ENCODE assay signal across 9 mouse cellular contexts in the genomic region with DNA sequence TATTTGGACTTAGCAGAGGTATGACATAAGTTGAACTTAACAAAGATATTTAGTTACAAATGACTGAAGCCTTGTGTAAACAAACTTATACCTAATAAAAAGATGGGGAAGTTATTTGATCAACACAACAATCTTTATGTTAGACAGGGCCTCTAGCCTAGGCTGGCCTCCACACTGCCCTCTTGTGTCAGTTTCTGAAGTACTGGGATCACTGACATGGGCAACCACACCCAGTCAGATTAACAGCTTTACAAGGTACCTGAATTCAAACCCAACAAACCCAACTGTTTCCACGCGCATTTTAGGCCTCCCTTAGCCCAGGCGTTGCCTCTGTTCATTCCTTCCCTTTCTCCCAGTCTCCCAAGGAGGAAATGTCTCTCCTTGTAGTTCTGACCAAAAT. TPM values are rescaled to one million over a fixed set of nuclear protein-coding genes. Genes with fewer than 3 reads are reported as not detected.
DNase-seq lines count a peak whose midpoint lies in the region; ATAC-seq and TF ChIP-seq lines count a peak whose summit lies in the region.
"Had no signal": no experiment of that assay in that cellular context is flagged by ENCODE, and none has a peak within 500 bp of the region (broad histone marks: within the 10 kb centered on the region; RNA-seq: fewer than 3 reads in every experiment).

No protein-coding gene starts in this region.

- TF ChIP-seq CTCF in layer of hippocampus, adult 2 months (conservative IDR thresholded peaks at IDR 0.05) = peak; percentile 64

- H3K4me3 ChIP-seq in layer of hippocampus, adult 2 months = no peak overlapping the region
- H3K4me3 ChIP-seq in forebrain, embryonic 12.5 days (replicated peaks) = no peak overlapping the region
- H3K4me3 ChIP-seq: hindbrain, embryonic 10.5 days had no signal

- WGBS in forebrain, embryonic 12.5 days = 80% methylated on average over 3 of the region's 3 CpGs

- no peaks in the 10 kb centered on the region for H3K4me1 ChIP-seq in forebrain, embryonic 12.5 days
- H3K4me1 ChIP-seq: hindbrain, embryonic 10.5 days had no signal

- H3K4me2 ChIP-seq in forebrain, embryonic 12.5 days = no peak overlapping the region

- no peaks in the 10 kb centered on the region for H3K27me3 ChIP-seq in forebrain, embryonic 12.5 days

- H3K9me3 ChIP-seq in forebrain, embryonic 12.5 days = no peaks in the 10 kb centered on the region
- H3K9me3 ChIP-seq: hindbrain, embryonic 10.5 days had no signal

- peak; percentile 47 for ATAC-seq in megakaryocyte-erythroid progenitor cell, adult 5-6 weeks (replicated peaks; ENCODE audit: low FRiP score, low TSS enrichment, poor library complexity, severe bottlenecking)
- no peak for ATAC-seq in forebrain, embryonic 12.5 days (ENCODE audit: low FRiP score)

- no peaks in the 10 kb centered on the region for H3K36me3 ChIP-seq in forebrain, embryonic 12.5 days (replicated peaks)
- H3K36me3 ChIP-seq: hindbrain, embryonic 10.5 days had no signal

- peak; percentile 27 for DNase-seq in adrenal gland, postnatal 10 days
- DNase-seq in adrenal gland, adult 18-20 months (ENCODE audit: low spot score in 2 of 2) = no peak
- DNase-seq in layer of hippocampus, adult 2 months (ENCODE audit: low spot score in 2 of 2) = no peak
- DNase-seq in layer of hippocampus, adult 9-10 months (ENCODE audit: low spot score) = no peak
- peak; percentile 28 for DNase-seq in c-Kit-positive CD71-positive TER-119-positive erythroid progenitor cells, embryonic 14.5 days (ENCODE audit: low spot score)
- DNase-seq in adrenal gland, adult 2 months = no peak

- no peak overlapping the region for H3K27ac ChIP-seq in layer of hippocampus, adult 2 months
- H3K27ac ChIP-seq in forebrain, embryonic 12.5 days = no peak overlapping the region
- H3K27ac ChIP-seq: hindbrain, embryonic 10.5 days had no signal

- H3K9ac ChIP-seq in forebrain, embryonic 12.5 days = no peak overlapping the region

RNA-seq across cellular contexts. Expression of a gene that starts 28.7 kb away (rescaled TPM):
- 10 to 100 TPM; 15.3 to 21.4 TPM for total RNA-seq in adrenal gland, postnatal 10 days (2021)
- 10 to 100 TPM; 16.8 to 34.1 TPM for total RNA-seq in adrenal gland, adult 18-20 months (2021)
- total RNA-seq in layer of hippocampus, adult 2 months (2021) = 10 to 100 TPM; 16.5 to 17.7 TPM
- total RNA-seq in megakaryocyte-erythroid progenitor cell, adult 5-6 weeks (2014; fragmentation: Nextera tagmentation) = 25.3 and 33.0 TPM in 2 replicates
- total RNA-seq in megakaryocyte-erythroid progenitor cell, adult 5-6 weeks (2017) = 61.6 and 114 TPM in 2 replicates
- 46.1 and 48.1 TPM in 2 replicates for polyA plus RNA-seq in forebrain, embryonic 12.5 days (2016; fragmentation: Nextera tagmentation; extraction: Ambion mirVana)
- 10 to 100 TPM; 20.4 to 46.6 TPM for total RNA-seq in adrenal gland, adult 2 months (2021)
- polyA plus RNA-seq in adrenal gland, adult 2 months (2012; rRNA removed) = 1.8 and 3.2 TPM in 2 replicates

RNA-seq across cellular contexts. Expression of a gene that starts 31.0 kb away (rescaled TPM):
- 10 to 100 TPM; 47.9 to 54.3 TPM for total RNA-seq in adrenal gland, postnatal 10 days (2021)
- 100 to 1,000 TPM in 1 of 2 experiments, 10 to 100 TPM in 1; 74.5 to 255 TPM for total RNA-seq in adrenal gland, adult 18-20 months (2021)
- total RNA-seq in layer of hippocampus, adult 2 months (2021) = 10 to 100 TPM; 70.9 to 88.3 TPM
- total RNA-seq in megakaryocyte-erythroid progenitor cell, adult 5-6 weeks (2014; fragmentation: Nextera tagmentation) = 0.17 and 1.1 TPM in 2 replicates
- 1.1 and 2.0 TPM in 2 replicates for total RNA-seq in megakaryocyte-erythroid progenitor cell, adult 5-6 weeks (2017)
- 36.9 and 38.3 TPM in 2 replicates for polyA plus RNA-seq in forebrain, embryonic 12.5 days (2016; fragmentation: Nextera tagmentation; extraction: Ambion mirVana)
- 100 to 1,000 TPM in 1 of 2 experiments, 10 to 100 TPM in 1; 68.8 to 379 TPM for total RNA-seq in adrenal gland, adult 2 months (2021)
- 214 and 283 TPM in 2 replicates for polyA plus RNA-seq in adrenal gland, adult 2 months (2012; rRNA removed)

Comparison
In these comparisons a context has a peak if more than half of its experiments do, and no peak if none do; other contexts are left out.
1. DNase-seq: peak in adrenal gland, postnatal 10 days (single experiment) and c-Kit-positive CD71-positive TER-119-positive erythroid progenitor cells, embryonic 14.5 days (single experiment); none in adrenal gland, adult 18-20 months (0 of 2), layer of hippocampus, adult 2 months (0 of 2), layer of hippocampus, adult 9-10 months (single experiment) and adrenal gland, adult 2 months (single experiment).
2. RNA of a gene that starts 31.0 kb away (total RNA-seq): 68.8 to 379 TPM in adrenal gland, adult 2 months, 74.5 to 255 TPM in adrenal gland, adult 18-20 months, 70.9 to 88.3 TPM in layer of hippocampus, adult 2 months and 47.9 to 54.3 TPM in adrenal gland, postnatal 10 days; 0.17 to 2.0 TPM in megakaryocyte-erythroid progenitor cell, adult 5-6 weeks; every median in the first group is over 10 times any median in the second.